Mouse (Mus musculus) neutrophil, adult 83 days (primary cell): ENCODE results near the gene Vmn1r219. TPM values are rescaled to one million over a fixed set of nuclear protein-coding genes. Genes with fewer than 3 reads are reported as not detected.

Experiments
- total RNA-seq, 2 experiments: library from RNA; stranded (reverse); gene quantifications; one replicate each; pipeline ENCODE4 v1.2.4; 2023

Gene Vmn1r219
- not detected for total RNA-seq

GRCm38 (mm10) chr13:23159012-23159411, at the start of gene Vmn1r219:
Gene Vmn1r219, plus strand, starts transcription at chr13:23159312.

GRCm38 (mm10) chr13:23118126-23118525, 41.0 kb upstream of the Vmn1r219 start, which contains the start of gene Vmn1r217:
Gene Vmn1r217, minus strand, starts transcription at chr13:23118226.

DNA sequence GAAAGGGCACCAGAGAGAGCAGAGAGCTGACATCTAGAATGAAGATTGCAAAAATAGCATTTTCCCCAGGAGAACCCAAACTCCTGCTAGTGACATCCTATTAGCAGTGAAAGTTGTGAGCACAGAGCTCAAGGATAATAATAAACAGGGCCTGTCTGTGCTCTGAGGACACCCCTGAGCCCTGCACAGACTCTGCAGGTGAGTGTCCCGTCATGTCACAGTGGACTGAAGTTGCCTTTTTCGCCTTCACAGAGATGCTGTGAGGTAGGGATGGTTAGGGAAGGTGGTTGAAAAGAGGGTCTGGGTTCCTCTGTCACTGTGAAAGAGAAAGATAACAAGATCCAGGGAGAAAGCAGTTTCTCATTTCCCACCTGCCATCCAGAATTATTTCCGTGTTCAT, 26.0 kb upstream of the Vmn1r219 start, which contains the start of gene Vmn1r218:
TSS of gene Vmn1r218 (plus strand) at position 57 of the 400 bp plus-strand sequence.

GRCm38 (mm10) chr13:23187875-23188274, 28.8 kb downstream of the Vmn1r219 start, which contains the start of gene Vmn1r220:
Gene Vmn1r220, minus strand, starts transcription at chr13:23187975.

GRCm38 (mm10) chr13:23213827-23214226, 54.7 kb downstream of the Vmn1r219 start, which contains the start of gene Vmn1r221:
Gene Vmn1r221, plus strand, starts transcription at chr13:23214127.

Other genes starting within 250 kb of the Vmn1r219 start
- gene Vmn1r213, start 151.7 kb upstream of the Vmn1r219 start, total RNA-seq = not detected
- not detected for gene Vmn1r214, start 128.9 kb upstream of the Vmn1r219 start, total RNA-seq
- gene Vmn1r215, start 91.3 kb upstream of the Vmn1r219 start, total RNA-seq = not detected
- not detected for gene Vmn1r217, start 41.1 kb upstream of the Vmn1r219 start, total RNA-seq
- not detected for gene Vmn1r218, start 26.2 kb upstream of the Vmn1r219 start, total RNA-seq
- gene Vmn1r220, start 28.7 kb downstream of the Vmn1r219 start, total RNA-seq = not detected
- gene Vmn1r221, start 54.8 kb downstream of the Vmn1r219 start, total RNA-seq = not detected
- gene Vmn1r222, start 76.6 kb downstream of the Vmn1r219 start, total RNA-seq = not detected
- gene Vmn1r223, start 87.8 kb downstream of the Vmn1r219 start, total RNA-seq = not detected
- gene Zfp322a, start 209.9 kb downstream of the Vmn1r219 start, total RNA-seq = 10 to 100 TPM in 1 of 2 experiments, 1 to 10 TPM in 1; 7.0 to 10.2 TPM